Mouse (Mus musculus) neural tube, embryonic 14.5 days (tissue): ENCODE measurements around the gene Gm20388. TPM values are rescaled to one million over a fixed set of nuclear protein-coding genes. Genes with fewer than 3 reads are reported as not detected.

ENCODE experiments used
- ATAC-seq: fragments of 200-750 bp; cut with Nextera tagmentation; 2 replicates; pipeline ENCODE4 v1.8.0; 2017; ENCODE audit warnings: low read depth, mild to moderate bottlenecking, moderate TSS enrichment, moderate library complexity
- H3K27ac ChIP-seq: fragments of 300-500 bp; sonication (generic); 2 replicates; pipeline ENCODE4 v1.5.1; 2014; ENCODE audit warnings: low read depth, mild to moderate bottlenecking, control low read depth, low read length, moderate library complexity, mixed read lengths
- H3K27me3 ChIP-seq: fragments of 300-500 bp; sonication (generic); 2 replicates; pipeline ENCODE4 v1.6.1; 2014; ENCODE audit warnings: low read length; ENCODE audit not compliant: control insufficient read depth, insufficient read depth
- H3K36me3 ChIP-seq: fragments of 300-500 bp; sonication (generic); 2 replicates; pipeline ENCODE4 v1.6.1; 2014; ENCODE audit warnings: low read length, mixed read lengths; ENCODE audit not compliant: control insufficient read depth, insufficient read depth
- H3K4me1 ChIP-seq: fragments of 300-500 bp; sonication (generic); 2 replicates; pipeline ENCODE4 v1.6.1; 2014; ENCODE audit warnings: low read length; ENCODE audit not compliant: control insufficient read depth, insufficient read depth
- H3K4me2 ChIP-seq: fragments of 300-500 bp; sonication (generic); 2 replicates; pipeline ENCODE4 v1.6.1; 2014; ENCODE audit warnings: mild to moderate bottlenecking, low read depth, low read length, control low read depth
- H3K4me3 ChIP-seq: fragments of 300-500 bp; sonication (generic); 2 replicates; pipeline ENCODE4 v1.5.1; 2014; ENCODE audit warnings: low read depth, low read length, control low read depth, mixed read lengths
- H3K9ac ChIP-seq: fragments of 300-500 bp; sonication (generic); replicated peaks from 2 replicates; pipeline ENCODE4 v1.6.1; 2014; ENCODE audit warnings: low read depth, mild to moderate bottlenecking, control low read depth, low read length, mixed read lengths
- H3K9me3 ChIP-seq: fragments of 300-500 bp; sonication (generic); 2 replicates; pipeline ENCODE4 v1.6.1; 2016; ENCODE audit warnings: low read length; ENCODE audit not compliant: control insufficient read depth
- WGBS: fragments of 180-500 bp; shearing (Covaris S2); extraction: QIAGEN DNeasy Blood & Tissue Kit; methylation state at CpG from one replicate; pipeline ENCODE4 v1.1.7; 2014; 5-methylcytosine and 5-hydroxymethylcytosine counted together
- polyA plus RNA-seq: library from polyadenylated mRNA; unstranded; fragments of >200 nt; fragmentation: Nextera tagmentation; extraction: Ambion mirVana; gene quantifications from 2 replicates; pipeline ENCODE4 v1.2.1, GENCODE M21; 2014

Gm20388 gene
- polyA plus RNA-seq, 1 experiment from 2014 or later = 10.3 TPM

DNA sequence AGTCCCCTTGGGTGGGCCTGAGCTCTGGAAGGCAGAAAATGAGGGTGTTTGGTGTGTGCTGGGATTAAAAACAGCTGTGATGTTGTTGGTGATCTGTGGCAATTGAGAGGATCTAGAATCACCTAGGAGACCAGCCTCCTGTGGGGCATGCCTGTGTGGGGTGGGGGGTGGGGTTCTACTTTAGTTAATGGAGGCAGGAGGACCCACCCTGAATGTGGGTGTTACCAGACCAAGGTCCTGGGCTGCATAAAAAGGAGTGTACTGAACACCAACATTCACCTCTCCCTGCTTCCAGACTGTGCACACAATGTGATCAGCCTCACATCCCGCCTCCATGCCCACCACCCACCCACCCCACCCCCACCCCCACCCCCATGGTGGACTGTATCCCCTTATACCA lies 518.5 kb downstream of the Gm20388 start:
- Histone ChIP-seq H3K9me3 (no peaks in the 10 kb centered on the region), H3K36me3 (no peaks in the 10 kb centered on the region), H3K27ac (no peak overlapping the region), H3K4me1 (peaks cover 33% of the 10 kb centered on the region), H3K9ac (no peak overlapping the region), H3K4me2 (no peak overlapping the region), H3K27me3 (no peaks in the 10 kb centered on the region), H3K4me3 (no peak overlapping the region)
- 100% methylated on average over 1 of the region's 1 CpGs for WGBS
- no peak for ATAC-seq

DNA sequence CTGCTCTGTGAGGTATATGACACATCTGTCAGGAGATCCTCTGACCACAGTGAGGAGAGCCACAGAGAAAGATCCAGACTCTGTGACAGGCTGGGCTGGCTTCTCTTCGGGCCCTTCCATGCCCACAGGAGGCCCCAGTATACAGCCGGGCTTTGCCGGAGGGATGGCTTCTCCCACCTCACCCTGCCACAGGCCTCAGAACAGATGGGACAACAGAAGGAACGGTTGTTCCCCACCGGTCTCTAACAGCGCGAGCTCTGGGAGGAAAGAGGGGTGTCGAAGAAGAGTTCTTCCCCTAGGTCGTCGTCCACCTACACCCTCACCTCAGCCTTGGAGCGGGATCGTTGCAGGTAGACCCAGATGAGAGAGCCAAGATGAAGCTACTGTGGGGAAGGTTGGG lies 520.4 kb downstream of the Gm20388 start:
- WGBS = 66% methylated on average over 12 of the region's 12 CpGs
- H3K9me3 ChIP-seq = no peaks in the 10 kb centered on the region
- H3K27ac ChIP-seq = no peak overlapping the region
- no peak overlapping the region for H3K4me3 ChIP-seq
- no peaks in the 10 kb centered on the region for H3K36me3 ChIP-seq
- no peak overlapping the region for H3K9ac ChIP-seq
- no peak overlapping the region for H3K4me2 ChIP-seq
- peaks cover 14% of the 10 kb centered on the region for H3K4me1 ChIP-seq
- ATAC-seq = no peak
- H3K27me3 ChIP-seq = no peaks in the 10 kb centered on the region

DNA sequence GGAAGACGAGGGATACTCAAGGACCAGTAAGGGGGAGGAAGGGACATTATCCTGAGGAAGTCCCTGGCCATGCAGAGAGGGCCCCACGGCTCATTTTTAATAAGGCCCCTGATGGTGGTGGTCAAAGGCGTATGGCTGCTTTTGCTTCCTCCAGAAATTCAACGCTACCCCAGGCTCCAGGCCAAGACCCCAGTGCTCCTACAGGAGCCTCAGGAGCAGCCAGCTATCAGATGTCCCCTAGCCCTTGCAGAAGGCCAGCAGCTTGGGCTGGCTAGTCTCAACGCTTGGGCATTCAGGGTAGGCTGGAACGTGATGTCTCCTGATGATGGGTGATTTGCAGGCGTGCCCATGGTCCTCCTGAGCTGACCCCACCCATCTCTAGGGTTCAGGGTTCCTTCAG lies 521.8 kb downstream of the Gm20388 start:
- WGBS = 80% methylated on average over 7 of the region's 7 CpGs
- H3K36me3 ChIP-seq = no peaks in the 10 kb centered on the region
- no peak overlapping the region for H3K9ac ChIP-seq
- H3K27me3 ChIP-seq = no peaks in the 10 kb centered on the region
- no peaks in the 10 kb centered on the region for H3K9me3 ChIP-seq
- H3K4me2 ChIP-seq = no peak overlapping the region
- ATAC-seq = no peak
- no peak overlapping the region for H3K27ac ChIP-seq
- no peak overlapping the region for H3K4me3 ChIP-seq
- peaks cover 8% of the 10 kb centered on the region for H3K4me1 ChIP-seq

DNA sequence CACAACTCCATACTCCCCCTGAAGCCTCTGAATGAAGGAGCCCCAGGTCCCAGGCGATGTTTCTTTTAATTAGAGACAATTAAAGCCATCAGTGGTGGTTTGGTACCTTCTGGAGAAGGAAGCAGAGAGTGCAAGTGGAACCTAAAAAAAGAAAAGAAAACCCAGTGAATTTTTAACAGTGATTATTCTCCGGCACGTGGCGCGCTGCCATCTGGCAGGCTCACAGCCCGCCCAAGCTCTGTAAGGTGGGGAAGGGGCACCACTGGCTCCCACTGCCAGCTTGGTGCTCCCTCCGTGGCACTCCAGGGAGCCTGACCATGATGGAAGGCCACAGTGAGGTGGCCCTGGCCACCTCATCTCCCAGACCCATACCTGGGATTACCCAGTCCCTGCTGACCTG lies 522.5 kb downstream of the Gm20388 start:
- H3K36me3 ChIP-seq = no peaks in the 10 kb centered on the region
- 62% methylated on average over 7 of the region's 7 CpGs for WGBS
- H3K4me1 ChIP-seq = peaks cover 12% of the 10 kb centered on the region
- H3K4me3 ChIP-seq = no peak overlapping the region
- no peak overlapping the region for H3K4me2 ChIP-seq
- ATAC-seq = no peak
- no peaks in the 10 kb centered on the region for H3K9me3 ChIP-seq
- no peaks in the 10 kb centered on the region for H3K27me3 ChIP-seq
- no peak overlapping the region for H3K27ac ChIP-seq
- no peak overlapping the region for H3K9ac ChIP-seq

DNA sequence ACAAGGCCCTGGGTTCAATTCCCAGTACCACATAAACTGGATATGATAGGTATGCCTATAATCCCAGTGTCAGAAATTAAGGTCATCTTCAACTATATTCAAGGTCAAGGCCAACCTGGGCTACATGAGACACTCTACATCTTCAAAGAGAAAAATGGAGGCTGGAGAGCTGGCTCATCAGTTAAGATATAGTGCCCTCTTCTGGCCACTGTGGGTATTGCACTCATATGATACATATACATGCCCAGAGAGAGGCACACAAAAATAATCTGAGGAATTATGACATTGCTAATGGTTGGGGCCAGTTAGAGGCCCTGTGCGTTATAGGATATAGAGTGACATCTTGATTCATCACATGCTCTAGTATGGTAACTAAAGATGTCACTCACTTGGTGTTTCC lies 523.1 kb downstream of the Gm20388 start:
- ATAC-seq = no peak
- no peak overlapping the region for H3K4me2 ChIP-seq
- no peaks in the 10 kb centered on the region for H3K36me3 ChIP-seq
- no peaks in the 10 kb centered on the region for H3K27me3 ChIP-seq
- no peak overlapping the region for H3K9ac ChIP-seq
- no peak overlapping the region for H3K27ac ChIP-seq
- H3K9me3 ChIP-seq = no peaks in the 10 kb centered on the region
- 100% methylated on average over 1 of the region's 1 CpGs for WGBS
- H3K4me1 ChIP-seq = peaks cover 17% of the 10 kb centered on the region
- no peak overlapping the region for H3K4me3 ChIP-seq

DNA sequence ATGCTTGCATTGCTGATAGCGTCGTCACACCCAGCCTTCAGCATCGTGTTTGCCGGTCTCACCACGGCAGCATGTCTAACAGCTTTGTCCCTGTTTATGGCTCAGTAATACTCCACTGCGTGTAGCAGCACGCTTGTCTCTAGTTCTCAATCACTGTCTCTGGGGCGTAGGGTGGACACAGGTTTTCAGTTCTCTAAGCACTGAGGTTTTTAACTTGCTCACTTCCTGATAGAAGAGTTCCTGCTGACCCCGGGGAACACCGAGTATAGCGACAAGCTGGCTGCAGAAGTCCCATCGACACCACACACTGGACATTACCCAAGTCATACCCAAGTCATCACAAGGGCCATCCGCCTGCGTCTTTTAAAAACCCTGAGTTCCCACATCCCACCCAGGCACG lies 525.1 kb downstream of the Gm20388 start:
- Histone ChIP-seq H3K9me3 (no peaks in the 10 kb centered on the region), H3K4me1 (peaks cover 38% of the 10 kb centered on the region), H3K4me3 (no peak overlapping the region), H3K27me3 (no peaks in the 10 kb centered on the region), H3K4me2 (no peak overlapping the region), H3K27ac (no peak overlapping the region), H3K36me3 (no peaks in the 10 kb centered on the region), H3K9ac (no peak overlapping the region)
- WGBS = 93% methylated on average over 15 of the region's 15 CpGs
- ATAC-seq = no peak

DNA sequence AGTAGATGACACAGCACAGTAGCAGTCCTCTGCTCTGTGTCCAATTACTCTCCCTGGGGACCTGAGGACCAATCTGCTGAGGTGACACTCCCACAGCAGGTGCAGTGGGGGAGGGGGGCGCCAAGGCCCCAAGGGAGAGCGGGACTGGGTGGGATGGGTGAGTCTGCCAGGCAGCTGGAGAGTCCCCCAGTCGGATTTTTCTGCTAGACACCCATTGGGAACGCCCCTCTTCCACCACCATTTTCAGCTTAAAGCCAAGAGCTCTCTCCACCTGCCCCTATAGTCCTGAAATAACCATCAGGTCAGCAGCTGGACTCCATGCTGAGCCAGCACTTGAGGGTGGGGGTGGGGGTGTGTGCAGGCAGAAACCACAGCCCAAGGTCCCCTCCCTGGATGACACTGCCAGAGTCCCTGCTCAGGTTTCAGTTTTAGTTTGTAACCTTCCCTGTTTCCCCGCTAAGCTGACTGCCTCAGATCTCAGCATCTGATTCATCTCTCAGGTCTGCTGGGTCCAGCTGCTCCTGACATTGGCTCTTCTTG lies 525.9 kb downstream of the Gm20388 start:
- Histone ChIP-seq H3K27ac (no peak overlapping the region), H3K27me3 (no peaks in the 10 kb centered on the region), H3K9ac (no peak overlapping the region), H3K9me3 (no peaks in the 10 kb centered on the region), H3K36me3 (no peaks in the 10 kb centered on the region), H3K4me3 (no peak overlapping the region), H3K4me2 (no peak overlapping the region), H3K4me1 (peaks cover 46% of the 10 kb centered on the region)
- WGBS = 57% methylated on average over 5 of the region's 5 CpGs
- no peak for ATAC-seq

DNA sequence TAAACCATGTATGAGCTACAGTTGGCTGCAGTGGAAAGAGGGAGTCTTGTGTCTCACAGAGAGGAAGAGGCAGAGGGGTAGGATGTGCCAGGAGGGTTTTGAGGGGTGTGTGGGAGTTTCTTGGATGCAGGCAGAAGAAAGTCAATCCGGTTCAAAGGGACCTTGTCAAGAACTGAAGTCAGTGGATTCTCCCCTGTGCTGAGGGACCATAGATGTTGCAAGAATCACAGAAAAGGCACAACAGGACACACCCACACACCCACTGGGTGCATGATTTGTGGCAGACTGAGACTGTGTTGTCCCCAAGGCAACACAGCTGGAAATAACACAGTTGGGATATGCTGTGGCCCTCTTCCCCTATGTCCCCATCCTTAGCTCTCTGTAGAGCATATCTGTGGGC lies 526.6 kb downstream of the Gm20388 start:
- H3K27me3 ChIP-seq = no peaks in the 10 kb centered on the region
- no peak for ATAC-seq
- no peaks in the 10 kb centered on the region for H3K9me3 ChIP-seq
- H3K4me3 ChIP-seq = no peak overlapping the region
- no peak overlapping the region for H3K9ac ChIP-seq
- no peaks in the 10 kb centered on the region for H3K36me3 ChIP-seq
- no peak overlapping the region for H3K4me2 ChIP-seq
- H3K27ac ChIP-seq = no peak overlapping the region
- H3K4me1 ChIP-seq = peaks cover 50% of the 10 kb centered on the region
- 96% methylated on average over 1 of the region's 1 CpGs for WGBS

DNA sequence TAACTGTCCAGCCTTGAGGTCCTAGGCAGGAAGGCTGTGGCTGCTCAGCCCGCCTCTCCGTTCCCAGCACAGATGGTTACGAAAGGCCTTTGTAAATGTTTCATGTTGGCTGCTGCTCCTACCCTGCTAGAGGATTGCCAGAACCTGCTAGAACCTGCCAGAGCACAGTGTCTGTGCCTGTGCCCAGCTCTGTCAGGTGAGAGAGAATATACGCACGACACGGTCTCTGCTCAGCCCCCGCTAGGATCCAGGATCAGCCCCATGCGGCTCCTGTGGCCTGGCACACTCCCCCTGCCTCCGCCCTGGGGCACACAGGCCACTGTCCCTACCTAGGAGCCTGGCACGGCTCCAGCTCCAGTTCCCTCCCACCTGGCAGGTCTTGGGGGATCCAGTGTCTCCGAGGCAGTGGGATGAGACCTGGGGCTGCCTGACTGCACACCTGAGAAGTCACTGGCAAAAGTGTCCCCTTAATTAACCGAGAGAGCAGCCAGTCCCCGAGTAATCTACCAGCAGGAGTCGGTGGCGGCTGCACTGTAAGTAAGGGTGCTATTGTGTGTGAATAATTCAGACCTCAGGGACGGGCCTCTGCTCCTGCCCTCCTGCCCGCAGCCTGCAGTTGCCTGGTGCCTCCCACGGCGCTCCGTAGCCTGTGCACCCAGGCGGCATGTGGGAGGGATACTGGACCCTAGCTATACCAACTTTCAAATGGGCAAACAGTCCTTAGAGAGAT lies 527.2 kb downstream of the Gm20388 start:
- no peaks in the 10 kb centered on the region for H3K36me3 ChIP-seq
- no peak overlapping the region for H3K27ac ChIP-seq
- no peak for ATAC-seq
- H3K4me2 ChIP-seq = no peak overlapping the region
- no peaks in the 10 kb centered on the region for H3K27me3 ChIP-seq
- no peak overlapping the region for H3K4me3 ChIP-seq
- H3K9ac ChIP-seq = no peak overlapping the region
- H3K4me1 ChIP-seq = peaks cover 51% of the 10 kb centered on the region
- H3K9me3 ChIP-seq = no peaks in the 10 kb centered on the region
- WGBS = 39% methylated on average over 21 of the region's 21 CpGs
